In the genomic region with DNA sequence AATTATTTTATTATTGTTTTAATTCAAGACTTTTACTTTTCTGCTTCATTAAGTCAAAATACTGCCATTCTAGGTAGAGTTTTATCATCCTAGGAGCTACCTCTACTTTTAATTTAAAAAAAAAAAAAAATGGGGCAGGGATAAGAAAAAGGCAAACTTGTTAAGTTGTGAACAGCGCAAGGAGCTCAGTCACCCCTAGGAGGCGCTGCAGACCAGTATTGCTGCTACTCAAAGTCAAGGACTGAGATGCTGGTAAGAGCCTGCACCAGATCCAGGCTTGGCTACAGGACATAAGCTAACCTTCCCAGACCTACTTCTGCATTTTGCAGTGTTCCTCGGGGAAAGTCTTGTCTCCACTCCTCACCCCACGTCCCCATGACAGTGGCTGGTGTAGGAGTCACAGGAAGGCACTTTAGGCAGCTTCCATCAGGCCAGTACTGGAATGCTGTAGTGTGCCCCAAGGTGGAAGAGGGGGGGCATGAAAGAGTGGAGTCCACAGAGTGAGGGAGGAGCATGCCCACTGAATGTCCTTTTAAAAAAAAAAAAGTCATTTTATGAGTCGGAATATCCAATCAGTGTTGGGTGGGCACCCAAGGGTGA, we compare ENCODE assay signal across 9 mouse cellular contexts. TPM values are rescaled to one million over a fixed set of nuclear protein-coding genes. Genes with fewer than 3 reads are reported as not detected.
A peak's percentile ranks its signal among the peaks of the same experiment; 100 is the strongest.
DNase-seq lines count a peak whose midpoint lies in the region; ATAC-seq and TF ChIP-seq lines count a peak whose summit lies in the region.
"Had no signal": no experiment of that assay in that cellular context is flagged by ENCODE, and none has a peak within 500 bp of the region (broad histone marks: within the 10 kb centered on the region; RNA-seq: fewer than 3 reads in every experiment).

No protein-coding gene starts in this region.

- H3K36me3 ChIP-seq in hindbrain, embryonic 10.5 days, result peaks cover 90% of the 10 kb centered on the region
- peaks cover 48% of the 10 kb centered on the region for H3K36me3 ChIP-seq in hindbrain, embryonic 12.5 days
- H3K36me3 ChIP-seq in small intestine, adult 2 months (ENCODE audit: control insufficient read depth, insufficient read depth, low read length), result peaks cover 56% of the 10 kb centered on the region

- H3K4me1 ChIP-seq in hindbrain, embryonic 10.5 days (replicated peaks), result peaks cover 11% of the 10 kb centered on the region
- H3K4me1 ChIP-seq in hindbrain, embryonic 12.5 days, result peaks cover 4% of the 10 kb centered on the region; the same call in 1 of the 2 replicates
- peaks cover 8% of the 10 kb centered on the region for H3K4me1 ChIP-seq in small intestine, adult 2 months (ENCODE audit: control insufficient read depth, insufficient read depth, insufficient read length, low read length)

- no peak overlapping the region for H3K27ac ChIP-seq in hindbrain, embryonic 10.5 days
- no peak overlapping the region for H3K27ac ChIP-seq in hindbrain, embryonic 12.5 days
- no peak overlapping the region for H3K27ac ChIP-seq in small intestine, adult 2 months (ENCODE audit: insufficient read depth, low read depth, low read length)
- H3K27ac ChIP-seq: midbrain, embryonic 12.5 days had no signal

- no peaks in the 10 kb centered on the region for H3K27me3 ChIP-seq in hindbrain, embryonic 10.5 days (ENCODE audit: insufficient read depth, poor library complexity, severe bottlenecking)
- no peaks in the 10 kb centered on the region for H3K27me3 ChIP-seq in hindbrain, embryonic 12.5 days
- no peaks in the 10 kb centered on the region for H3K27me3 ChIP-seq in small intestine, adult 2 months (ENCODE audit: control insufficient read depth, insufficient read depth, low read length)
- H3K27me3 ChIP-seq: midbrain, embryonic 12.5 days had no signal

- DNase-seq in hindbrain, embryonic 10.5 days (ENCODE audit: low spot score), result peak; percentile 77
- DNase-seq in adrenal gland, postnatal 25 days, result peak; percentile 81
- DNase-seq in embryo, embryonic 11.5 days (ENCODE audit: low read depth, low spot score), result peak; percentile 59
- peak; percentile 42 for DNase-seq in layer of hippocampus, adult 9-10 months (ENCODE audit: low spot score)
- DNase-seq in lung, postnatal 36 days, result peak; percentile 90

- no peak overlapping the region for H3K9ac ChIP-seq in hindbrain, embryonic 12.5 days
- H3K9ac ChIP-seq: midbrain, embryonic 12.5 days had no signal

- H3K4me2 ChIP-seq in hindbrain, embryonic 12.5 days (replicated peaks), result no peak overlapping the region
- H3K4me2 ChIP-seq: midbrain, embryonic 12.5 days had no signal

- H3K4me3 ChIP-seq in hindbrain, embryonic 10.5 days, result no peak overlapping the region
- H3K4me3 ChIP-seq in hindbrain, embryonic 12.5 days, result no peak overlapping the region
- no peak overlapping the region for H3K4me3 ChIP-seq in small intestine, adult 2 months (ENCODE audit: low read depth, low read length)
- H3K4me3 ChIP-seq: midbrain, embryonic 12.5 days had no signal

- TF ChIP-seq CTCF in small intestine, adult 2 months (IDR thresholded peaks at IDR 0.05; ENCODE audit: extremely low read depth, insufficient read length, insufficient replicate concordance, low read depth, low read length), result peak; percentile 78; the same call in 1 of the 2 replicates

- WGBS in hindbrain, embryonic 10.5 days, result 69% methylated on average over 5 of the region's 5 CpGs
- WGBS in hindbrain, embryonic 12.5 days, result 70% methylated on average over 5 of the region's 5 CpGs
- 64% methylated on average over 5 of the region's 5 CpGs for WGBS in small intestine, adult 2 months

- no peak for TF ChIP-seq POLR2A in small intestine, adult 2 months (IDR thresholded peaks at IDR 0.05; ENCODE audit: low read depth, low read length)

- H3K9me3 ChIP-seq in hindbrain, embryonic 10.5 days, result no peaks in the 10 kb centered on the region
- H3K9me3 ChIP-seq in hindbrain, embryonic 12.5 days (replicated peaks), result no peaks in the 10 kb centered on the region
- H3K9me3 ChIP-seq: midbrain, embryonic 12.5 days had no signal

- ATAC-seq in hindbrain, embryonic 12.5 days (ENCODE audit: low FRiP score), result no peak
- ATAC-seq in granulocyte monocyte progenitor cell, adult 5-6 weeks (replicated peaks; ENCODE audit: poor library complexity, severe bottlenecking), result peak; percentile 74

RNA-seq across cellular contexts. Expression of a gene that starts 17.4 kb away (rescaled TPM):
- polyA plus RNA-seq in hindbrain, embryonic 10.5 days (2016; fragmentation: Nextera tagmentation; extraction: Ambion mirVana), result 36.6 and 40.6 TPM in 2 replicates
- polyA plus RNA-seq in hindbrain, embryonic 12.5 days (2016; fragmentation: Nextera tagmentation; extraction: Ambion mirVana), result 34.0 and 35.5 TPM in 2 replicates
- total RNA-seq in adrenal gland, postnatal 25 days (2021), result 11.5 and 12.9 TPM in 2 replicates
- total RNA-seq in granulocyte monocyte progenitor cell, adult 5-6 weeks (2014; fragmentation: Nextera tagmentation), result 45.1 and 52.5 TPM in 2 replicates
- total RNA-seq in granulocyte monocyte progenitor cell, adult 5-6 weeks (2017), result 50.6 and 54.4 TPM in 2 replicates
- 14.1 and 27.3 TPM in 2 replicates for polyA plus RNA-seq in small intestine, adult 2 months (2012; rRNA removed)

RNA-seq across cellular contexts. Expression of a gene that starts 38.5 kb away (rescaled TPM):
- polyA plus RNA-seq in hindbrain, embryonic 10.5 days (2016; fragmentation: Nextera tagmentation; extraction: Ambion mirVana), result 71.6 and 96.3 TPM in 2 replicates
- 137 and 164 TPM in 2 replicates for polyA plus RNA-seq in hindbrain, embryonic 12.5 days (2016; fragmentation: Nextera tagmentation; extraction: Ambion mirVana)
- 83.4 and 92.8 TPM in 2 replicates for total RNA-seq in adrenal gland, postnatal 25 days (2021)
- total RNA-seq in granulocyte monocyte progenitor cell, adult 5-6 weeks (2014; fragmentation: Nextera tagmentation), result 33.3 and 42.6 TPM in 2 replicates
- 17.1 and 22.3 TPM in 2 replicates for total RNA-seq in granulocyte monocyte progenitor cell, adult 5-6 weeks (2017)
- polyA plus RNA-seq in small intestine, adult 2 months (2012; rRNA removed), result 91.4 and 191 TPM in 2 replicates

RNA-seq across cellular contexts. Expression of a gene that starts 43.3 kb away (rescaled TPM):
- polyA plus RNA-seq in hindbrain, embryonic 10.5 days (2016; fragmentation: Nextera tagmentation; extraction: Ambion mirVana), result not detected in 2 replicates
- polyA plus RNA-seq in hindbrain, embryonic 12.5 days (2016; fragmentation: Nextera tagmentation; extraction: Ambion mirVana), result 1.9 and 2.0 TPM in 2 replicates
- total RNA-seq in adrenal gland, postnatal 25 days (2021), result not detected in 2 replicates
- total RNA-seq in granulocyte monocyte progenitor cell, adult 5-6 weeks (2014; fragmentation: Nextera tagmentation), result 3.0 and 37.6 TPM in 2 replicates
- 99.8 and 173 TPM in 2 replicates for total RNA-seq in granulocyte monocyte progenitor cell, adult 5-6 weeks (2017)
- 3.2 TPM in 1 of 2 replicates, not detected in the other for polyA plus RNA-seq in small intestine, adult 2 months (2012; rRNA removed)
